Mouse (Mus musculus) intestine, embryonic 16.5 days (tissue): ENCODE data around the gene Vash2. TPM values are rescaled to one million over a fixed set of nuclear protein-coding genes. Genes with fewer than 3 reads are reported as not detected.

ENCODE experiments used
- ATAC-seq: fragments of 200-750 bp; cut with Nextera tagmentation; 2 replicates; pipeline ENCODE4 v1.8.0; 2017; ENCODE audit warnings: moderate TSS enrichment, moderate library complexity
- H3K27ac ChIP-seq: fragments of 300-500 bp; sonication (generic); 2 replicates; pipeline ENCODE4 v1.5.1; 2014; ENCODE audit warnings: mild to moderate bottlenecking, low read length
- H3K27me3 ChIP-seq: fragments of 300-500 bp; sonication (generic); replicated peaks from 2 replicates; pipeline ENCODE4 v1.6.1; 2014; ENCODE audit warnings: low read length, control low read depth, mixed read lengths; ENCODE audit not compliant: control insufficient read depth, insufficient read depth
- H3K36me3 ChIP-seq: fragments of 300-500 bp; sonication (generic); 2 replicates; pipeline ENCODE4 v1.6.1; 2014; ENCODE audit warnings: low read length, control low read depth; ENCODE audit not compliant: control insufficient read depth, insufficient read depth
- H3K4me1 ChIP-seq: fragments of 300-500 bp; sonication (generic); 2 replicates; pipeline ENCODE4 v1.6.1; 2014; ENCODE audit warnings: low read length, control low read depth, mixed read lengths; ENCODE audit not compliant: control insufficient read depth, insufficient read depth
- H3K4me2 ChIP-seq: fragments of 300-500 bp; sonication (generic); 2 replicates; pipeline ENCODE4 v1.6.1; 2014; ENCODE audit warnings: low read depth, low read length, control low read depth
- H3K4me3 ChIP-seq: fragments of 300-500 bp; sonication (generic); 2 replicates; pipeline ENCODE4 v1.5.1; 2014; ENCODE audit warnings: mild to moderate bottlenecking, low read length
- H3K9ac ChIP-seq: fragments of 300-500 bp; sonication (generic); 2 replicates; pipeline ENCODE4 v1.6.1; 2014; ENCODE audit warnings: low read depth, low read length
- H3K9me3 ChIP-seq: fragments of 300-500 bp; sonication (generic); 2 replicates; pipeline ENCODE4 v1.6.1; 2016; ENCODE audit warnings: low read length, control low read depth; ENCODE audit not compliant: control insufficient read depth
- WGBS: fragments of 180-500 bp; shearing (Covaris S2); extraction: QIAGEN DNeasy Blood & Tissue Kit; methylation state at CpG from one replicate; pipeline ENCODE4 v1.1.7; 2014; 5-methylcytosine and 5-hydroxymethylcytosine counted together
- polyA plus RNA-seq: library from polyadenylated mRNA; unstranded; fragments of >200 nt; fragmentation: Nextera tagmentation; extraction: Ambion mirVana; gene quantifications from 2 replicates; pipeline ENCODE4 v1.2.1, GENCODE M21; 2015

Vash2 gene
- polyA plus RNA-seq, 1 experiment from 2014 or later: 12.3 TPM

DNA sequence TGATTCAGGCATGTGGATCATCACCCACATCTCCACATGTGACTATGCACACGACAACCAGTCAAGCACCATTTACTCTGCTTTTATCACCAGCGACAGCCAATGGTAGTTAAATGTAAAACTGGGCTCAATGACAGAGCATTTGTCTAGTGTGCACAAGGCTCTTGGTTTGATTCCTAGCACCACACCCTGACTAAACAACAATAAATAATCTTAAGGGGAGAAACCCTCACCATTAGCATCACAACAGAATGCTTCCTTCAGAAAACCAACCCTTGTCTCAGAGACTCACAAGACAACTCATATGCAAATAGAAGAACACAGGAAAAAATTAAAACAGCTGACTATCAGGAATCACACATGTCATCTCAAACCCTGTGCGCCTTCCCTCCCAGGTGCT, 35.2 kb upstream of the Vash2 start:
- Histone ChIP-seq H3K36me3 (peaks cover 3% of the 10 kb centered on the region; the same call in 1 of the 2 replicates), H3K27ac (no peak overlapping the region), H3K4me2 (no peak overlapping the region), H3K9ac (no peak overlapping the region), H3K4me3 (no peak overlapping the region), H3K27me3 (no peaks in the 10 kb centered on the region), H3K9me3 (no peaks in the 10 kb centered on the region), H3K4me1 (no peaks in the 10 kb centered on the region)
- ATAC-seq: no peak
- WGBS: 91% methylated on average over 3 of the region's 3 CpGs

GRCm38 (mm10) chr1:191008707-191009106, 29.6 kb upstream of the Vash2 start:
- no peak overlapping the region for H3K4me2 ChIP-seq
- H3K27ac ChIP-seq: no peak overlapping the region
- no peaks in the 10 kb centered on the region for H3K9me3 ChIP-seq
- H3K4me1 ChIP-seq: no peaks in the 10 kb centered on the region
- no peak overlapping the region for H3K4me3 ChIP-seq
- H3K27me3 ChIP-seq: no peaks in the 10 kb centered on the region
- 94% methylated on average over 5 of the region's 5 CpGs for WGBS
- peaks cover 6% of the 10 kb centered on the region; the same call in 1 of the 2 replicates for H3K36me3 ChIP-seq
- H3K9ac ChIP-seq: no peak overlapping the region
- ATAC-seq: no peak

DNA sequence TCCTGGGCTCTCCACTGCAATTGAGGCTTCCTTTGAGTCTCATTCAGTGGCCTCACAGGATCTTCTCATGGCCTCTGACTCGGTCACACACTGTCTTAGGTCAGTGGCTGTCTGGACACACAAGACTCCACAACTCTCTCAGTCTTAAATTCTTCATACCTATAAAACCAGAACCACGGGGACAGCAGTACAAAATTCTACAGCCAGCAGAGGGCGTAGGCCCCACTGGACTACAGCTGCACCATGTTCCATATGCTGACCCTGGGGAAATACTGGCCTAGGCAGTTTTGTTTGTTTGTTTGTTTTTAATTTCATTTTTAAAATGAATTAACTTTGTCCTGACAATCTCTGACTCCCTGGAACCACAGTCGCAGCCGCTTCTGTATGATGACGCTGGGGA, 23.1 kb upstream of the Vash2 start:
- no peak for ATAC-seq
- no peaks in the 10 kb centered on the region for H3K4me1 ChIP-seq
- H3K9ac ChIP-seq: no peak overlapping the region
- no peak overlapping the region for H3K4me3 ChIP-seq
- 0 out of 2 replicates have a peak, but pooled peaks cover 3% of the 10 kb centered on the region for H3K9me3 ChIP-seq
- no peak overlapping the region for H3K27ac ChIP-seq
- no peaks in the 10 kb centered on the region for H3K27me3 ChIP-seq
- H3K36me3 ChIP-seq: no peaks in the 10 kb centered on the region
- no peak overlapping the region for H3K4me2 ChIP-seq
- WGBS: 68% methylated on average over 6 of the region's 6 CpGs

GRCm38 (mm10) chr1:191000686-191001085, 21.6 kb upstream of the Vash2 start:
- no peak overlapping the region for H3K4me3 ChIP-seq
- no peak for ATAC-seq
- 77% methylated on average over 3 of the region's 3 CpGs for WGBS

DNA sequence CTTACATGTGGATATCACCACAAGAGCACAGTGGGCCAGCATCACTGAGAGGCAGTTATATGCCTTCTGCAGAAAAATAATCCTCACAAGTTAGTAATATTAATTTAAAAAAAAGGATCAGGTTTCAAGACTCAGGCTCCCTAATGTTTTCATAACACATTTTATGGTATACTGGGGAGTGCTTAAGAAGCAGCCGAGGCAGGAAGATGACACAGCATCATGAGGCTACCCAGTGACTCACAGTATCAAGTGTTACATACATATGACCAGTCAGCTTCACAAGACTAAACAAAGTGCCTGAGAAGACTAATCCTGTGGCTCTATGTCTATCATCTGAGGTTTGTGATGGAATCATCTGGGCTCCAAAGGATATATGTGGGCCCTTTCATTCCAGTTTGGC, 18.9 kb upstream of the Vash2 start:
- Histone ChIP-seq H3K27ac (no peak overlapping the region), H3K4me1 (no peaks in the 10 kb centered on the region), H3K4me3 (no peak overlapping the region), H3K9me3 (0 out of 2 replicates have a peak, but pooled peaks cover 3% of the 10 kb centered on the region), H3K4me2 (no peak overlapping the region), H3K9ac (no peak overlapping the region), H3K27me3 (no peaks in the 10 kb centered on the region), H3K36me3 (no peaks in the 10 kb centered on the region)
- no peak for ATAC-seq
- 64% methylated on average over 1 of the region's 1 CpGs for WGBS

More at GRCm38 (mm10) chr1:191000686-191001085, 21.6 kb upstream of the Vash2 start:
- Histone ChIP-seq H3K4me2 (no peak overlapping the region), H3K9ac (no peak overlapping the region), H3K9me3 (0 out of 2 replicates have a peak, but pooled peaks cover 3% of the 10 kb centered on the region), H3K4me1 (no peaks in the 10 kb centered on the region), H3K27ac (no peak overlapping the region), H3K36me3 (no peaks in the 10 kb centered on the region), H3K27me3 (no peaks in the 10 kb centered on the region)

DNA sequence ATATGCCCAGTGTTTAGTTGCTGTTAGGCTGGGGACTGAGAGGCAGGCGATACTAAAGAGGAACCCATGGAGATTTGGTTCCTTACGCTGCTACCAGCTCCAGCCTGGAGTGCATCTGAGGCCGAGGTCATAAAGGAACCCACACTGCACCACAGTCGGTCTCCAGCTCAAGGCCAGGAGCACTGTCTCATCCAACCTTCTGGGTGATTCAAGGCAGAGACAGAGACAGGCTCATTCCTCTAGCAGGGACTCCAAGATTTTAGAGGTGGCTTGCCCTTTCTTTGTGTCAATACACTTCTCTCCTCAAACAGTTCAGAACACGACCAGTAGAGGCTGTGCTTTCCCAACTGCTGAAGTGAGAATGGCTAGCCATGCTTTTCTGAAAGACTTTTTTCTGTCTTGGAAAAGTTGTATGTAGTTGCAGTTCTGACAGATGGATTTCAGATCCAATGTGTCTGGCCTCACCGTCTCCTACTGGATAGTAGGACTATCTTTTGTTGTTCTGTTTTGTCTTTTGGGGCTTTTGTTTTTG, 17.3 kb upstream of the Vash2 start:
- 70% methylated on average over 6 of the region's 6 CpGs for WGBS
- Histone ChIP-seq H3K4me1 (no peaks in the 10 kb centered on the region), H3K9me3 (0 out of 2 replicates have a peak, but pooled peaks cover 3% of the 10 kb centered on the region), H3K27ac (no peak overlapping the region), H3K9ac (no peak overlapping the region), H3K27me3 (no peaks in the 10 kb centered on the region), H3K4me3 (no peak overlapping the region), H3K4me2 (no peak overlapping the region), H3K36me3 (no peaks in the 10 kb centered on the region)
- no peak for ATAC-seq

- Histone ChIP-seq H3K4me3 (no peak overlapping the region), H3K9ac (no peak overlapping the region), H3K27ac (no peak overlapping the region), H3K9me3 (0 out of 2 replicates have a peak, but pooled peaks cover 3% of the 10 kb centered on the region), H3K4me1 (no peaks in the 10 kb centered on the region), H3K4me2 (no peak overlapping the region), H3K36me3 (no peaks in the 10 kb centered on the region), H3K27me3 (no peaks in the 10 kb centered on the region)
- WGBS: 58% methylated on average over 7 of the region's 7 CpGs
- ATAC-seq: no peak
These were observed 16.5 kb upstream of the Vash2 start for GRCm38 (mm10) chr1:190995548-190995947.

DNA sequence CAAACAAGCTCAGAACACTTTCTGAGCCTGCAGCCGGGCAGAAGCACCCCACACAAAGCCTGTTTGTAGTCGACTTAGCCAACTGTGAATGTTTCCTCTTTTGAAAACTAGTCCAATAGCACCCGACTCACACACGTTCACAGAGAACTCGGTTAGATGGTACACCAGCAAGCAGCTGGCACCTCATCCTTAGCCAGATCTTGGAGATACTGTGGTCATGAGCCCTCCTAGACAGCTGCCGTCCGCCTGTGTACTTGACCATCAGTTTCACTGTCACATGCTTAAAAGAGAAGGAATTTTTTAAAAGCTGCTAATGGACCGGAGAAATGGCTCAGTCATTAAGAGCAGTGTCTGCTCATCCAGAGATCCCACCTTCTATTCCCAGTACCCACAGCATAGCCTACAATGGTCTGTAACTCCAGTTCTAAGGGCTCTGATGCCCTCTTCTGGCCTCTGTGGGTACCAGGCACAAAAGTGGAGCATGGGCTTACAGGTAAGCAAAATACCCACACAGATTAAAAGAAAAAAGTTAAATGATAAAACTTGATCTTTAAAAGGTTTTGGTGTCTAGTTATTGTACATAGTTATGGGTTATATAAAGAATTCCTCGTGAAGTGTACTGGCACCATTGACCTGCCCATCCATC, 10.5 kb upstream of the Vash2 start:
- no peaks in the 10 kb centered on the region for H3K4me1 ChIP-seq
- WGBS: 78% methylated on average over 9 of the region's 9 CpGs
- no peak overlapping the region for H3K27ac ChIP-seq
- H3K36me3 ChIP-seq: no peaks in the 10 kb centered on the region
- no peaks in the 10 kb centered on the region for H3K27me3 ChIP-seq
- H3K9ac ChIP-seq: no peak overlapping the region
- no peak overlapping the region for H3K4me3 ChIP-seq
- no peak overlapping the region for H3K4me2 ChIP-seq
- no peaks in the 10 kb centered on the region for H3K9me3 ChIP-seq
- ATAC-seq: no peak

DNA sequence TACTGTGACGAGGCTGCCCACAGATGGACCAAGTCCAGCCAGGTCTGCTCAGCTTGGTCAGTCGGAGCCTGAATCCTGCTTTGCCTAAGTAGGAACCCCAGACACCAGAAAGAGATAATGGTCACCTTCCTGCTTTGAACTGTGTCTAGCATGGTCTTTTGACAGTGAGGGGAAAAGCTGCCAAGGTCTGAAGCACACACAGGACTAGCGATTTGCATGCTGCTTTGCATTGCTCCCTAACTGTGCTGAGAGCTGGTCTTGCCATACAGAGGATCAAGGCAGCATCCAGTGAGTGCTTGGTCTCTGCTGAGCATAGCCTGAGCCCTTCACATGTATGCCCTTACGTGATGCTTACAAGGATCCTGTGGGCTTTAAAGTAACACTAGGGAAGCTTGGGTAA, 2.3 kb upstream of the Vash2 start:
- H3K9ac ChIP-seq: no peak overlapping the region
- WGBS: 87% methylated on average over 4 of the region's 4 CpGs
- H3K27me3 ChIP-seq: no peaks in the 10 kb centered on the region
- ATAC-seq: no peak
- no peaks in the 10 kb centered on the region for H3K36me3 ChIP-seq
- H3K4me2 ChIP-seq: no peak overlapping the region
- H3K4me1 ChIP-seq: peaks cover 15% of the 10 kb centered on the region
- no peak overlapping the region for H3K4me3 ChIP-seq
- no peaks in the 10 kb centered on the region for H3K9me3 ChIP-seq
- no peak overlapping the region for H3K27ac ChIP-seq
